Mouse (Mus musculus) telencephalon, adult 2 months (tissue): ENCODE results near the gene Khdc1c.
"Not testable (repeated sequence)": the region's sequence is repeated elsewhere in the genome, so short reads cannot be mapped to it uniquely, and the experiment has no call there.

Source experiments
- DNase-seq: peaks from one replicate; pipeline ENCODE4 v3.0.0-alpha.2; 2011; ENCODE audit warnings: low read depth, low spot score

Gene Khdc1c

DNA sequence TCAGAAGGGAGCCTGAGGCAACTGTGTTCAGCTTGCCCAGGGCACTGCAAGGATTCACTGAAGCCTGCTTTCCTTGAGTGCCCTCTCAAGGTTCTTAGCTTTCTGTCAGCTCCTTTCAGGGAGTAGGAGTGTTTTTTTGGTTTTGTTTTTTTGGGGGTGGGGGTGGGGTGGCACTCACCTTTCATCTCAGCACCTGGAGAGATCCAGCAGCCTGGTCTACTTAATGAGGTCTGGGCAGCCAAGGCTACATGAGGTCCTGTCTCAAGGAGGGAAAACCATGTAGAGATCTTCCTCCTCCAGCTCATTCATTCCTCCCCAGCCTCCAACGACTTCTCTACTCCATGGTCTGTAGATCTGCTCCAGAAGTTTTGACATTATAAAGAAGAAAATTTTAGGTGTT lies at the start of gene Khdc1c:
TSS of gene Khdc1c (plus strand) at position 301 of the 400 bp plus-strand sequence.
- DNase-seq = not testable (repeated sequence)

DNA sequence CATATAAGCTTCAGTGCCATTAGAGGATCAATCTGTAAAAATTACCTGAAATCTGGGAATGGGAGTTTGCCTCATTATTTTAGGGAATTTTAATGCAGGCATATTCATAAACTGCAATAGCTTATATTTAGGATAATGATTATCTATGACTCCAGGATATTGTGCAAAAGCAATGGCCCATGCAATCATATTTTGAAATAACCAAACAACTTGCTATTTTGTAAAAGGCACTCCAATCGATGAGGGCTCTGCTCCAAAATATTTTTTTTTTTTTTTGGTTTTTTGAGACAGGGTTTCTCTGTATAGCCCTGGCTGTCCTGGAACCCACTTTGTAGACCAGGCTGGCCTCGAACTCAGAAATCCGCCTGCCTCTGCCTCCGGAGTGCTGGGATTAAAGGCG lies 47.9 kb upstream of the Khdc1c start:
- DNase-seq = not testable (repeated sequence)

DNA sequence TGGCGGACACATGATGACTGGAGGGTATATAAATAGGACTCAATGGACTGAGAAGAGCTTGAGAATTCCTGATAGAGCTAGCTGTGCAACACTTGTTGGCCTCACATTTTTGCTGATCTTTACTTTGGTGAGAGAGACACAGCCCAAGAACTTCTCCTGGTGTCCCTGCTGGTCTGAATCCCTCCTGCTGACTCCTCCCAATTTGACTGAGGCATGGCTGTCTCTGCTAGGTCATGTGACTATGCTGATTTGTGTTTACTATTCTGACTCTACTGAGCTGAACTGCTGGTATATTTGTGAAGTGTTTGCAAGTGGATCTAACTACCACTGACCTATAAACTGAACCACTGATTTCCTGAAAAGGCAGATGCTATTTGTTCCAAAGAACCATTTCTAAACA lies 46.5 kb upstream of the Khdc1c start:
- no peak for DNase-seq

DNA sequence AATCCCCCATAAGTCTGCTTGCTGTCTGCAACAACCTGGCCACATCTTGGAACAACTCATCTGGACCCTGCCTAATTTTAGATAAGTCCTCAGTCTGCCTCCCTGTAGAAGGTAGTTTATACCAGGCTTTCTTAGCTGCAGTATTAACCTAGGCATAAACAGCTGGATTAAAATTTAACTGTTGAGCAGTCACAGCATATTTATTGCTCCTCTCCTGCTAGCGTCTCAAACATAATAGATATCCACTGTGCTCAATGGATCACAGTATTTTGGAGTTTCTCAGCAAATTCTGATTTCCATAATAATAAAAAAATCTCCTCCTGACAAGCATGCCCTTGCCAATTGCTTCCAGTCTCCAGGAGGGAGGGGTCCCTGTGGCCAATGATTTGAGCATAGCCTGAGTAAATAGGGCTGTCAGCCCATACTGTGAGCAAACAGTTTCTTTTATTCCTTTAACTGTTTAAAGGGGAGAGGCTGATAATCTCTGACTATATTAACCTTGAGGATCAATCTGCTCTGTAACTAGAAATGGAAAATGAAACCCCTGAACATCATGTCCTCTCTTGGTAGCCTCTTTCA lies 44.0 kb upstream of the Khdc1c start:
- no peak for DNase-seq

DNA sequence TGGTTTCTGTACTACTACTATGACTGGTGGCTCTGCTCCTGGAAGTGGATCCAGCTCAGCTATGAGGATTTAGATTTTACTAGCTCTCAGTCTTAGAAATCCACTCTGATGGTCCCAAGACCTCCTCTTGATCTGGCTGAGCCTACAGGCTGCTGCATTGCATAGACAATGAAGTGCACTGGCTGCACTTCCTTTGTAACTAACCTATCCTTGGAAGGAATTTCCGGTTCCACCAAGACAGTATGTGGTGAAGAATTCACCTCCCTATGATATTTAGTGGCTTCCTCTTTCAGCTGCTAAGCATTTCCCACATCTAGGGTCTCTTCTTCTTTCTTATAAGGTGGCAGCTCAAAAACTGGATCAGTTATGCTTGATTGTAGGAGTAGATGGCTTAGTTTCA lies 43.5 kb upstream of the Khdc1c start:
- DNase-seq = no peak

DNA sequence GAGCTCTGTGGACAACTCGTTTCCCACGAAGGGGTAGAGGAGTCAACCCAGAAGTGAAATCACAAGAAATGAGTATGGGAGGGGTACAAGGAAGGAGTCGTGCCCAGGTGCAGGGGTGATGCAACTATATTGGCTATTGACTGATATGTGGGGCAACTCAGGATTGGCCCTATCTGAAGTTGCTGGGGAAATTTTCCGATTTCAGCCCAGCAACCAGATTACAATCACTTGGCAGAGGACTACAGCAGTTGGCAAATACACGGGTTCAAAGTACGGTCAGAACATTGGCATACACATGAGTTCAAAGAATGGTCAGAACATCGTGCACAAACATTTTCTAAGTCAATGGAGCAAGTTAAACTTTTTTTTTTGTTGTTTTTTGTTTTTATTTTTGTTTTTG lies 41.4 kb upstream of the Khdc1c start:
- DNase-seq = no peak

DNA sequence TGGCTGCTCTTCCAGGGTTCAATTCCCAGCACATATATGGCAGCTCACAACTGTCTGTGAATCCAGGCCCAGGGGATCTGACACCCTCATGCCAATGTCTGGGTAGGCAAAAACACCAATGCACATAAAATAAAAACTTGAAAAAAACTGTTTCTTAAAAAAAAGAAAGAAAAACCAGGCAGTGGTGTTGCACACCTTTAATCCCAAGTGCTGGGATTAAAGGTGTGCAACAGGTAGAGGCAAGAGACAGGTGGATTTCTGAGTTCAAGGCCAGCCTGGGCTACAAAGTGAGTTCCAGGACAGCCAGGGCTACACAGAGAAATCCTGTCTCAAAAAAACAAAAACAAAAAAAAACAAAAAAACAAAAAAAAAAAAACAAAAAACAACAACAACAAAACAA lies 37.0 kb upstream of the Khdc1c start:
- not testable (repeated sequence) for DNase-seq

DNA sequence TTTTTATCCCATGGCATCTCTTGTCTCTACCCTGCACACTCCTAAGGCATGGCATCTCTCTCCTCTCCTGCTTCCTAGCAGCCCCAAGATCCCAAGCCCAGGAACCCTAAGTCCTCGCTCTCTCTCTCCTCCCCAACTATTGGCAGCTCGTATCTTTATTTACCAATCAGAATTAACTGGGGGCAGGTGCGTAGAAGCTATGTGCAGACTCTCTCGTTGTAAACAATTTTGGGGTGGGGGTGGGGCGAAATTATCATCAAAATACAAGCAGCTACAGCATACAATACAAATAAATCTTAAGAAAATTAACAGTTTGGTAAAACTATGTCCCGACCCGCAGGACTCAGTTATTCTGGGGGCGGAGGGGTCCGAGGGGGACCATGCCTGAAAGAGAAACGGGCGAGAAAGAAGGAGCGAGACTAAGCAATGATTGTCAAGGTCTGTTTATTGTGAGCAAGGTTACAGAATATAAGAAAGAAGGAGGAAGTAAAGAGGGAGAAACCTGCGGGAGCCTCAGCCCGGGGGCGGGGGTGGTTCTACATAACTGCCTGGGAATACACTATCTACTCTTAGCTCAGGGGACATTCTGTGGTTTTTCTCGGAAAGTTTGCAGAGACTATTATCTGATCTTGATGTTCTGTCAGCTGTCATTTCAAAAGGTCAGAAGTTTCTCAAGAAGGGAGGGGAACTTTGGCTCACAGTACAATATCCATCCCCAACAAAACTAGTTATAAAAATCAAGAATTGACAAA lies 34.7 kb upstream of the Khdc1c start:
- DNase-seq = no peak

DNA sequence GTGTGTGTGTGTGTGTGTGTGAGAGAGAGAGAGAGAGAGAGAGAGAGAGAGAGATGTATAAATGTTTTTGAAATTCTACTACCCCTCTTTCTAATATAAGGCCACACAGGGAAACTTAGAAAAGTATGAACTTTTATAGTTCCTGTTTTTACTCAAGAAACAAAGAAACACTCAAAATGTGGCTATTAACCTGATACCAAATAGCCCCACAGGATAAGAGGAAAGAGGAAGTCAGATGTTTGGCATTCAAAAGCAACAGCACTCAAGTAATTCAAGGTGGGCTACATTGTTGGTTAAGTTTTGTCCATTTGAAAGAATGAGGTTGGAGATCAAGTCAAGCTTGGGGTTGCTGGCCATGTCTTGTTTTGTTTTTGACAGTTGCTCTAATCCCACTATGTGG lies 32.3 kb upstream of the Khdc1c start:
- no peak for DNase-seq

DNA sequence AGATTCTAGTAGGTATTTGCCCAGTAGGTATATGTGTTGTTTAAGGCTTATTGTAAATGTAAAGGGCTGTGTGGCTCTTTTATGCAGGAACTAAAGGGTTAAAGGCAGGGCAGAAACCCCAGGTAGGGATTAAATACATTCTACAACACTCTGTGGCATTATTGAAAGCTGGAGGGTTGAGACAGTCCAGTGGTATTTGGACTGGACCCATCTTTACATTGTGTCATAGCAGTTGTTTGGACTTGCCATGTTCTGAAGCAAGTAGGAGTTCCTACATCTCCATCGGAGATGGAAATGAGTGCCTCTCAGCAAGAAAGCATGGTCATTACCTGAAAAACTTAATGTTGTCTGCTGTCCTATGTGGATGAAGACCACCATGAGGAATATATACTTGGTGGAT lies 27.4 kb upstream of the Khdc1c start:
- no peak for DNase-seq

DNA sequence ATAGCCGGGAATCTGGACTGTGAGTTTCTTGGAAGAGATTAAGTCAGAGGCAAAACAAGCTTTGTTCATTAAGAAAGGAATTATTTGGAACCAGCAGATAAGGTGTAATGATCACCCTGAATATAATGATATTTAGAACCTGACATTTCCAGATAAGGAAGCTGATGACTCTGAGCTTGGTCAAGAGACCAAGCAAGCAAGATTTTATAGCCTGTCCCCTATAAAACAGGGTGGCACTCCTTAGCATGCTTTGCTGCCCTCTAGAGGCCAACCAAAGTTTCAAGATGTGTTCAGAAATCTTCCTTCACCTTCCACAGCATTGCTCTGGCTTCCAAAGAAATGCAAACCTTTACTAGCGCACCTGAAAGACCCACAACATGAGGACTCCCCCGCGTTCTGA lies 23.9 kb upstream of the Khdc1c start:
- peak; percentile 35 for DNase-seq

DNA sequence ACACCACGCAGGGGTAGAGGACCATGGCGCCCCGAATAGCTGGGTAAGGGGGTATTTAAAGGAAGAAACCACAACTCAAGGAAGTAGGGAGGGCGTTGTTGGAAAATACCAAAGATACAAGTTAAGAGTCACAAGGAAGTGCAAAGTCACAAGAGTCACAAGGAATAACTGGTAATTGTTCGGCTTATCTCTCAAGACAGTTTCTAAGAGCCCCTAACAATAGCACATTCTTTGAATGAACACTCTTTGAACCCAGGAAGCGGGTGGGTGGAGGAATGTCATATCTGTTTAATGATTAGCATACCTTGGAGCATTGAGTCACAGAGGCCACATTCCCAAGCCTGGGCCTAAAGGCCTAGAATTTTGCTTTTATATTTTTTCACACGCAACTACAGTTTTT lies 23.4 kb upstream of the Khdc1c start:
- DNase-seq = not testable (repeated sequence)

DNA sequence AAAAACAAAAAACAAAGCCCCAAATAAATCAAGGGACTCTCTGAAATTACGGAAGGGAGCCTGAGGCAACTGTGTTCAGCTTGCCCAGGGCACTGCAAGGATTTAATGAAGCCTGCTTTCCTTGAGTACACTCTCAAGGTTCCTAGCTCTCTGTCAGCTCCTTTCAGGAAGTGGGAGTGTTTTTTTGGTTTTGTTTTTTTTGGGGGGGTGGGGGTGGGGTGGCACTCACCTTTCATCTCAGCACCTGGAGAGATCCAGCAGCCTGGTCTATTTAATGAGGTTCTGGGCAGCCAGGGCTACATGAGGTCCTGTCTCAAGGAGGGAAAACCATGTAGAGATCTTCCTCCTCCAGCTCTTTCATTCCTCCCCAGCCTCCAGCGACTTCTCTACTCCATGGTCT lies 18.8 kb upstream of the Khdc1c start, which contains the start of gene Khdc1a:
TSS of gene Khdc1a (plus strand) at position 301 of the 400 bp plus-strand sequence.
- DNase-seq = no peak

DNA sequence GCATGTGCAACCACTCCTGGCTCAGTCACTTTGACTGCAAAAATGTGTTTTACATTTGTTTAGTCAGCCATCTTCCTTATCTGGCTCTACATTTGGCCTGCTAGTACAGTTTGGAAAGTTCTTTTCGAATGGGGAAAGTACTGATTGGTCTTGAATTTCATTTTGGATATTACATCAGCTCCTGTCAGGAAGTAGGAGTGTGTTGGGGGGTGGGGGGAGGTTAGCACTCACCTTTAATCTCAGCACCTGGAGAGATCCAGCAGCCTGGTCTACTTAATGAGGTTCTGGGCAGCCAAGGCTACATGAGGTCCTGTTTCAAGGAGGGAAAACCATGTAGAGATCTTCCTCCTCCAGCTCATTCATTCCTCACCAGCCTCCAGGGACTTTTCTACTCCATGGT lies 15.1 kb downstream of the Khdc1c start, which contains the start of gene Khdc1b:
TSS of gene Khdc1b (plus strand) at position 301 of the 400 bp plus-strand sequence.
- no peak for DNase-seq

DNA sequence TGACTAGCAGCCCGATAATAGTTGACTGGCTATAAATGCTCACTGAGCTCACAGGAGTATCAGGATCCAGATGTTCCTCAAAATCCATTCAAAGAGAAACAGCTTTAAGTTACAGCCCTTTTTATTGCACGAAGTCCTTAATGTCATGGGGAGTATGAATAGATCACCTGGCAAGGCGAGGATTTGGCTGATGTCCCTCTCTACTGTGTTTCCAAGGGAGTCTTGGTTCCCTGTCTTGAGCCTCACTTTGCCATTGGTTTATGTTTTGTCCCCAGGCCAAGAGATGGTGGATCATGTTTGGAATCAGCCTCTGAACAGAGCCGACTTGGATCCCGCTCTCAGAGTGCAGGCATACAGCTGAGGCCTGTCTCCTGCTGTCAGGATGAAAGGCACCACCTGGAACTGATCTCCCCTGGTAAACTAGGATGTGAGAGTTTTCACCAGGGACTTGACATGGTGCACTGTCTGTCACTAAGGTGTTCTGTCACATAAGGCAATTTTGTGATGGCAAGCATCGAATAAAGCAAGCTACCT lies 23.1 kb downstream of the Khdc1c start:
- DNase-seq = no peak

DNA sequence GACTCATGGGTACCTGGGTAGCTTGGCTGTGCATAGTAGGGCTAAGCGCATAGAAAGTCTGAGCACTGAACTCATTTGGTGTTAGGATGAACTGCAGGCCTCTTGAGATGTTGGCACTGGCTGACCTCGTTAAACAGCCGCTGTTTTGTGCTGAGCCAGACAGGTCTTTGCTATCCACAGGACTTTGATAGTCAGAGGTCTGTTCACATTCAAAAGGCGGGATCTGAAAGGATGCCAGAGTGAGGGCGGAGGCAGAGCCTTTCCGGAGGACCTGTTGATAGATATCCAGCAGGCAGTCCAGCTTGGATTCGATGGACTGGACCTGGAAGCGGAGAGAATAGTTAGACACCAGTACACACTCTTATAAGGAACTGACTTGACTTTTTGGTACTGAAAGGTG lies 34.7 kb downstream of the Khdc1c start:
- DNase-seq = no peak

DNA sequence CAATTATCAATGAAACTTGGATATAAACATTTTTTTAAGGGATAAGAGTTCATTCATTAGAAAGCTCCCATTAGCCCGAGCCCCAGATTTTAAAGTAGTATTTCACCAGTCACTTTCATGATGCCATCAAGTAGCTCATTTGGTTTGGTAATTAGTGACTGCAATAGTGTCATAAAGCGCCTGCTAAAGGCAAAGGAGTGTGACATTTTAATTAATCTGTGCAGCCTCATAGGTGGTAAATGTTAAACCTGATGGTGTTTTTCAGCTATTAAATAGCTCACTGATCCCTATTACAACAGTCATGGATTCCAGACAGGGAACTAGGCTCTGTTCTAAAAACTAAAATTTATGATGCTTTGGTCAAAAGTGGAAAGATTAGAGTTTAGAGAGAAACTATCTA lies 39.1 kb downstream of the Khdc1c start:
- DNase-seq = no peak

DNA sequence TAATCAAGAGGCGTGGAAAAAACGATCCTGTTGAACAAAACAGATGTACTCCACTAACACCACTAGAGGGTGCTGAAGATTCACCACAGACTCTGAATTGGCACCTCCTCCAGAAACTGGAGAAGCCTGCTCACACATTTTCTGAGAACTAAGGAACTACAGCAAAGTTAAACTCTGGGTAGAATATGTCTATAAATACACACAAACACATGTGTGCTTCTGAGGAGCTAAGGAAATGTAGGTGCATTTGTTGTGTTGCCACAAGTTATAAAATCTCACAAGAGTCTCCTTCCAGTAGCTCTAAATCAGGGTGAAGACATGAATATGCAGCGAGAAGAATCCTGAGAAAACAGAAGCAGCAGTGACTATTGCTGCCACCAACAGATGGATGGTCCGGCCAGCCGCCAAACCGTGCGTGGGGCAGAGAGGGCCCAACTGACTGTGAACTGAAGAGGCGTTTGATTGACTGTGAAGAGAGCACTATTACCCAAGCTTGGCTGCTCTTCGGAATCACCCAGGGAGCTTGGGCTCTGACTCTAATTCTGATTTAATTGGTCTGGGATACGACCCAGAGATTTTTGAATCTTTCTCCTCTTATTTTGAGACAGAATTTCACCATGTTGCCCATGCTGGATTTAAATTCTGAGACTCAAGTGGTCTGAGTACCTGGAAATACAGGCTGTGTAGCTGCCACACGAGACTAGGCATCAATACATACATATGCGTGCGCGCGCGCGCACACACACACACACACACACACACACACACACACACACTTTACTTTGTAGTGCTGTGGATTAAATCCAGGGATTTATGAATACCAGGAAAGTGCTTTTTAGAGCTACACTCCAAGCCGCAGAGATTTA lies 43.4 kb downstream of the Khdc1c start:
- peak; percentile 89 for DNase-seq

DNA sequence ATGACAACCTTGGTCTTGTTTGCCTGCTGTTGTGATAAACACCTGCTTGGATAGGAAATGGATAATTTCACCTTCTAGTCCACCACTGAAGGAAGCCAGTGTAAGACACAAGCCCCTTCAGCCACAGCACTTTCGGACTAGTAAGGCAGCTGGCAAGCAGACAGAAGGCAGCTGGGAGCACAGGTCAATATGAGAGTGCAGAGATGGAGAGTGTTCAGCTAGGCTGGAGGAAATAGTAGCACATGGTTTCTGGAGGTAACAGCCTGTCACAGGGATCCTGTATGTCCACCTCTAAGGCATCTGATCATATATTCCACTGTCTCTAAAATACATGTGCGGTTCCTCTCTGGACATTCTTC lies 44.0 kb downstream of the Khdc1c start:
- no peak for DNase-seq

DNA sequence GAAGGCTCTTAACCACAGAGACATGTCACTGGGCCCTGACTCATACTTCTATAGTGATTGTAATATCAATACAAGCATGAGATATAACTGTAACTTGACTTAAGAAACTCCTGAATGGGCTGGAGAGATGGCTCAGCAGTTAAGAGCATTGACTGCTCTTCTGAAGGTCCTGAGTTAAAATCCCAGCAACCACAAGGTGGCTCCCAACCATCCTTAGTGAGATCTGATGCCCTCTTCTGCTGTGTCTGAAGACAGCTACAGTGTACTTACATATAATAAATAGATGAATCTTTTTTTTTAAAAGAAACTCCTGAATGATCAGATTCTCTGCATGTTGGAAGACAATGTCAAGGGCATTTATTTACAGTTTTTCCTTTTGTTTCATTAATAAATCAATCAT lies 51.2 kb downstream of the Khdc1c start:
- peak; percentile 19 for DNase-seq
